In the genomic region with DNA sequence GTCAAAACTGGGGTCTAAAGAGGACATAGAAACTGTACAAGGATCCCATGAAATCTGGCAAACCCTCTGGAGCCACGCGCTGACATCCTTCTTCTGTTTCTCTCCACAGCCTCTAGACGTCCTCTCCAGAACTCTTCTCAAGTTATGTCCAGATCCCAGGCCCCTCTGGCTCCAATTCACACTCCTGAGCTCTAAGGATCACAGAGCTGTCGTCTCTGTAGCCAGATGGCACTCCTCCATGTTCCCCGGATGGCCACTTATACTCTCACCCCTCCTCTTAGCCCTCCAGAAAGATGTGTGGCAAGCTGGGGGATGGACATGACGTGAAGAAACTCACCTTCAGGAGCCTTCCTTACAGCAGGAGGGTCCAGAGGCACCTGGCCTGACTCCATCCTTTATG, we compare ENCODE assay signal across 23 mouse cellular contexts. TPM values are rescaled to one million over a fixed set of nuclear protein-coding genes. Genes with fewer than 3 reads are reported as not detected.
DNase-seq lines count a peak whose midpoint lies in the region; ATAC-seq and TF ChIP-seq lines count a peak whose summit lies in the region.
"Had no signal": no experiment of that assay in that cellular context is flagged by ENCODE, and none has a peak within 500 bp of the region (broad histone marks: within the 10 kb centered on the region; RNA-seq: fewer than 3 reads in every experiment).

No protein-coding gene starts in this region.

- H3K4me2 ChIP-seq in heart, postnatal 0 days (ENCODE audit: low read depth, low read length) = no peak overlapping the region
- H3K4me2 ChIP-seq in liver, embryonic 15.5 days = no peak overlapping the region
- H3K4me2 ChIP-seq in liver, embryonic 11.5 days = no peak overlapping the region; the same call in 1 of the 2 replicates
- H3K4me2 ChIP-seq: hindbrain, embryonic 12.5 days had no signal

- no peaks in the 10 kb centered on the region for H3K27me3 ChIP-seq in heart, postnatal 0 days (ENCODE audit: control insufficient read depth, insufficient read depth, low read length)
- H3K27me3 ChIP-seq in liver, embryonic 15.5 days = no peaks in the 10 kb centered on the region
- H3K27me3 ChIP-seq in liver, embryonic 11.5 days (replicated peaks; ENCODE audit: control insufficient read depth, insufficient read depth, low read length) = no peaks in the 10 kb centered on the region
- H3K27me3 ChIP-seq: embryonic facial prominence, embryonic 12.5 days; forebrain, embryonic 15.5 days; heart, embryonic 15.5 days; hindbrain, embryonic 12.5 days had no signal

- no peak overlapping the region for H3K27ac ChIP-seq in heart, postnatal 0 days (ENCODE audit: low read depth)
- peak overlapping the region; percentile 62; the same call in 1 of the 2 replicates for H3K27ac ChIP-seq in liver, embryonic 15.5 days (replicated peaks)
- H3K27ac ChIP-seq in liver, embryonic 11.5 days (ENCODE audit: low read depth, low read length) = no peak overlapping the region
- H3K27ac ChIP-seq: hindbrain, embryonic 12.5 days had no signal

- ATAC-seq in heart, postnatal 0 days (ENCODE audit: insufficient read depth, low read depth) = no peak
- no peak for ATAC-seq in liver, embryonic 15.5 days (ENCODE audit: insufficient read depth)
- ATAC-seq in liver, embryonic 11.5 days (replicated peaks; ENCODE audit: low FRiP score) = no peak

- H3K9ac ChIP-seq in heart, postnatal 0 days (replicated peaks; ENCODE audit: low read depth, low read length) = no peak overlapping the region
- no peak overlapping the region for H3K9ac ChIP-seq in liver, embryonic 15.5 days
- no peak overlapping the region for H3K9ac ChIP-seq in liver, embryonic 11.5 days (ENCODE audit: low read depth, low read length)
- H3K9ac ChIP-seq: embryonic facial prominence, embryonic 12.5 days; forebrain, embryonic 15.5 days; hindbrain, embryonic 12.5 days had no signal

- WGBS in heart, postnatal 0 days = 57% methylated on average over 6 of the region's 6 CpGs
- WGBS in liver, embryonic 15.5 days (ENCODE audit: insufficient replicate concordance) = 80% methylated on average over 6 of the region's 6 CpGs
- 91% methylated on average over 6 of the region's 6 CpGs for WGBS in liver, embryonic 11.5 days

- peaks cover 12% of the 10 kb centered on the region; the same call in 1 of the 2 replicates for H3K4me1 ChIP-seq in heart, postnatal 0 days (ENCODE audit: control insufficient read depth, insufficient read depth)
- H3K4me1 ChIP-seq in liver, embryonic 15.5 days (replicated peaks) = peaks cover 69% of the 10 kb centered on the region
- H3K4me1 ChIP-seq in liver, embryonic 11.5 days (replicated peaks; ENCODE audit: control insufficient read depth, insufficient read depth, low read length) = peaks cover 48% of the 10 kb centered on the region

- TF ChIP-seq EP300 in heart, postnatal 0 days (IDR thresholded peaks at IDR 0.05; ENCODE audit: low read depth) = no peak

- no peak for TF ChIP-seq CTCF in heart, postnatal 0 days (IDR thresholded peaks at IDR 0.05; ENCODE audit: low read depth)

- no peak overlapping the region for H3K4me3 ChIP-seq in heart, postnatal 0 days (ENCODE audit: low read depth, low read length)
- no peak overlapping the region for H3K4me3 ChIP-seq in liver, embryonic 15.5 days (replicated peaks)
- H3K4me3 ChIP-seq in liver, embryonic 11.5 days (ENCODE audit: low read depth, low read length) = no peak overlapping the region
- H3K4me3 ChIP-seq: embryonic facial prominence, embryonic 12.5 days; hindbrain, embryonic 12.5 days had no signal

- peak; percentile 61 for DNase-seq in gastrocnemius, adult 18-20 months (ENCODE audit: low spot score)
- no peak for DNase-seq in gastrocnemius, postnatal 10 days
- peak; percentile 4 for DNase-seq in heart, postnatal 0 days (ENCODE audit: low spot score)
- no peak for DNase-seq in heart, adult 9 months (ENCODE audit: low spot score in 2 of 2)
- no peak for DNase-seq in liver, embryonic 11.5 days (ENCODE audit: low spot score)
- peak; percentile 58 for DNase-seq in gastrocnemius, postnatal 25 days
- DNase-seq in thymus, postnatal 0 days (ENCODE audit: low spot score) = no peak
- DNase-seq: adrenal gland, adult 8-10 months; adrenal gland, postnatal 36 days; cerebellum, adult 2 months; heart, postnatal 36 days had no signal

- H3K36me3 ChIP-seq in heart, postnatal 0 days (replicated peaks; ENCODE audit: control insufficient read depth, insufficient read depth, low read length) = peaks cover 61% of the 10 kb centered on the region
- peaks cover 40% of the 10 kb centered on the region for H3K36me3 ChIP-seq in liver, embryonic 15.5 days (replicated peaks)
- H3K36me3 ChIP-seq in liver, embryonic 11.5 days (ENCODE audit: control insufficient read depth, insufficient read depth, low read length) = no peaks in the 10 kb centered on the region
- H3K36me3 ChIP-seq: embryonic facial prominence, embryonic 12.5 days; forebrain, embryonic 15.5 days; hindbrain, embryonic 12.5 days had no signal

- H3K9me3 ChIP-seq in heart, postnatal 0 days (replicated peaks; ENCODE audit: control insufficient read depth, low read length) = no peaks in the 10 kb centered on the region
- H3K9me3 ChIP-seq in liver, embryonic 15.5 days (replicated peaks) = no peaks in the 10 kb centered on the region
- H3K9me3 ChIP-seq in liver, embryonic 11.5 days (ENCODE audit: control insufficient read depth, low read length) = no peaks in the 10 kb centered on the region
- H3K9me3 ChIP-seq: embryonic facial prominence, embryonic 12.5 days; forebrain, embryonic 15.5 days; heart, embryonic 15.5 days; hindbrain, embryonic 12.5 days had no signal

RNA-seq across cellular contexts. Expression of gene Popdc2, which starts 15.5 kb away (rescaled TPM):
- total RNA-seq in gastrocnemius, adult 18-20 months (2021) = 10 to 100 TPM; 51.5 to 55.8 TPM
- total RNA-seq in gastrocnemius, postnatal 10 days (2021) = 10 to 100 TPM; 56.0 to 67.3 TPM
- 982 and 1,104 TPM in 2 replicates for total RNA-seq in heart, postnatal 0 days (2014; rRNA removed; ENCODE audit: low replicate concordance)
- 564 and 675 TPM in 2 replicates for polyA plus RNA-seq in heart, postnatal 0 days (2015; fragmentation: Nextera tagmentation; extraction: Ambion mirVana)
- 22.8 and 23.6 TPM in 2 replicates for polyA plus RNA-seq in liver, embryonic 15.5 days (2015; fragmentation: Nextera tagmentation; extraction: Ambion mirVana)
- polyA plus RNA-seq in liver, embryonic 11.5 days (2014; fragmentation: Nextera tagmentation; extraction: Ambion mirVana) = 14.8 and 15.8 TPM in 2 replicates
- total RNA-seq in gastrocnemius, postnatal 25 days (2021) = 10 to 100 TPM; 50.3 to 67.8 TPM
- 0.30 and 0.87 TPM in 2 replicates for polyA plus RNA-seq in thymus, postnatal 0 days (2015; fragmentation: Nextera tagmentation; extraction: Ambion mirVana)
- total RNA-seq: granulocyte monocyte progenitor cell, adult 5-6 weeks had no signal

RNA-seq across cellular contexts. Expression of gene Gm21987, which starts 30.7 kb away (rescaled TPM):
- not detected for total RNA-seq in gastrocnemius, adult 18-20 months (2021)
- total RNA-seq in gastrocnemius, postnatal 10 days (2021) = not detected
- not detected in 2 replicates for total RNA-seq in heart, postnatal 0 days (2014; rRNA removed; ENCODE audit: low replicate concordance)
- polyA plus RNA-seq in heart, postnatal 0 days (2015; fragmentation: Nextera tagmentation; extraction: Ambion mirVana) = 5.1 and 6.2 TPM in 2 replicates
- not detected in 2 replicates for polyA plus RNA-seq in liver, embryonic 15.5 days (2015; fragmentation: Nextera tagmentation; extraction: Ambion mirVana)
- not detected in 2 replicates for polyA plus RNA-seq in liver, embryonic 11.5 days (2014; fragmentation: Nextera tagmentation; extraction: Ambion mirVana)
- total RNA-seq in gastrocnemius, postnatal 25 days (2021) = not detected
- not detected in 2 replicates for polyA plus RNA-seq in thymus, postnatal 0 days (2015; fragmentation: Nextera tagmentation; extraction: Ambion mirVana)
- total RNA-seq: ES-E14; granulocyte monocyte progenitor cell, adult 5-6 weeks; heart, adult 8-10 months; heart, postnatal 36 days had no signal
- polyA plus RNA-seq: cerebellum, adult 2 months; cortical plate, adult 2 months; embryonic facial prominence, embryonic 12.5 days; forebrain, embryonic 11.5 days; forebrain, embryonic 15.5 days; hindbrain, embryonic 12.5 days; hindbrain, embryonic 16.5 days; inflammation-experienced regulatory T-cells, adult 6 months had no signal

RNA-seq across cellular contexts. Expression of gene Cox17, which starts 30.8 kb away (rescaled TPM):
- total RNA-seq in gastrocnemius, adult 18-20 months (2021) = 100 to 1,000 TPM; 176 to 177 TPM
- total RNA-seq in gastrocnemius, postnatal 10 days (2021) = 100 to 1,000 TPM; 127 to 139 TPM
- 84.7 and 177 TPM in 2 replicates for total RNA-seq in heart, postnatal 0 days (2014; rRNA removed; ENCODE audit: low replicate concordance)
- 579 and 627 TPM in 2 replicates for polyA plus RNA-seq in heart, postnatal 0 days (2015; fragmentation: Nextera tagmentation; extraction: Ambion mirVana)
- polyA plus RNA-seq in liver, embryonic 15.5 days (2015; fragmentation: Nextera tagmentation; extraction: Ambion mirVana) = 202 and 255 TPM in 2 replicates
- 441 and 497 TPM in 2 replicates for polyA plus RNA-seq in liver, embryonic 11.5 days (2014; fragmentation: Nextera tagmentation; extraction: Ambion mirVana)
- total RNA-seq in gastrocnemius, postnatal 25 days (2021) = 100 to 1,000 TPM; 143 to 154 TPM
- polyA plus RNA-seq in thymus, postnatal 0 days (2015; fragmentation: Nextera tagmentation; extraction: Ambion mirVana) = 322 and 349 TPM in 2 replicates

RNA-seq across cellular contexts. Expression of gene Maats1, which starts 35.6 kb away (rescaled TPM):
- total RNA-seq in gastrocnemius, adult 18-20 months (2021) = not detected
- total RNA-seq in gastrocnemius, postnatal 10 days (2021) = under 1 TPM in 1 of 2 experiments, not detected in 1; 0.11 TPM
- total RNA-seq in heart, postnatal 0 days (2014; rRNA removed; ENCODE audit: low replicate concordance) = not detected in 2 replicates
- 0.10 and 0.15 TPM in 2 replicates for polyA plus RNA-seq in heart, postnatal 0 days (2015; fragmentation: Nextera tagmentation; extraction: Ambion mirVana)
- 0.03 and 0.05 TPM in 2 replicates for polyA plus RNA-seq in liver, embryonic 15.5 days (2015; fragmentation: Nextera tagmentation; extraction: Ambion mirVana)
- 0.05 TPM in 1 of 2 replicates, not detected in the other for polyA plus RNA-seq in liver, embryonic 11.5 days (2014; fragmentation: Nextera tagmentation; extraction: Ambion mirVana)
- not detected for total RNA-seq in gastrocnemius, postnatal 25 days (2021)
- polyA plus RNA-seq in thymus, postnatal 0 days (2015; fragmentation: Nextera tagmentation; extraction: Ambion mirVana) = 0.10 and 0.20 TPM in 2 replicates
- total RNA-seq: granulocyte monocyte progenitor cell, adult 5-6 weeks; heart, adult 8-10 months; heart, postnatal 36 days had no signal

RNA-seq across cellular contexts. Expression of gene Pla1a, which starts 55.4 kb away (rescaled TPM):
- 1 to 10 TPM; 3.3 to 6.8 TPM for total RNA-seq in gastrocnemius, adult 18-20 months (2021)
- 1 to 10 TPM; 1.4 to 1.6 TPM for total RNA-seq in gastrocnemius, postnatal 10 days (2021)
- 13.4 and 14.5 TPM in 2 replicates for total RNA-seq in heart, postnatal 0 days (2014; rRNA removed; ENCODE audit: low replicate concordance)
- polyA plus RNA-seq in heart, postnatal 0 days (2015; fragmentation: Nextera tagmentation; extraction: Ambion mirVana) = 4.6 and 4.9 TPM in 2 replicates
- polyA plus RNA-seq in liver, embryonic 15.5 days (2015; fragmentation: Nextera tagmentation; extraction: Ambion mirVana) = 27.2 and 30.5 TPM in 2 replicates
- polyA plus RNA-seq in liver, embryonic 11.5 days (2014; fragmentation: Nextera tagmentation; extraction: Ambion mirVana) = 0.79 and 1.4 TPM in 2 replicates
- 1 to 10 TPM; 3.0 to 3.6 TPM for total RNA-seq in gastrocnemius, postnatal 25 days (2021)
- 2.2 and 2.8 TPM in 2 replicates for polyA plus RNA-seq in thymus, postnatal 0 days (2015; fragmentation: Nextera tagmentation; extraction: Ambion mirVana)
- total RNA-seq: granulocyte monocyte progenitor cell, adult 5-6 weeks had no signal

Comparison
In these comparisons a context has a peak if more than half of its experiments do, and no peak if none do; other contexts are left out.
1. DNase-seq: peak in gastrocnemius, adult 18-20 months (single experiment), heart, postnatal 0 days (single experiment) and gastrocnemius, postnatal 25 days (single experiment); none in gastrocnemius, postnatal 10 days (single experiment), heart, adult 9 months (0 of 2), liver, embryonic 11.5 days (single experiment) and thymus, postnatal 0 days (single experiment).
2. RNA of gene Popdc2, which starts 15.5 kb away (total RNA-seq): 982 to 1,104 TPM in heart, postnatal 0 days; 50.3 to 67.8 TPM in gastrocnemius, postnatal 25 days, 56.0 to 67.3 TPM in gastrocnemius, postnatal 10 days and 51.5 to 55.8 TPM in gastrocnemius, adult 18-20 months; every median in the first group is over 10 times any median in the second.